Mouse (Mus musculus): ENCODE data around the gene Lnpep. TPM values are rescaled to one million over a fixed set of nuclear protein-coding genes. Genes with fewer than 3 reads are reported as not detected.

The Lnpep gene
- polyA plus RNA-seq, 1 experiment from 2014 or later: 5.9 TPM

DNA sequence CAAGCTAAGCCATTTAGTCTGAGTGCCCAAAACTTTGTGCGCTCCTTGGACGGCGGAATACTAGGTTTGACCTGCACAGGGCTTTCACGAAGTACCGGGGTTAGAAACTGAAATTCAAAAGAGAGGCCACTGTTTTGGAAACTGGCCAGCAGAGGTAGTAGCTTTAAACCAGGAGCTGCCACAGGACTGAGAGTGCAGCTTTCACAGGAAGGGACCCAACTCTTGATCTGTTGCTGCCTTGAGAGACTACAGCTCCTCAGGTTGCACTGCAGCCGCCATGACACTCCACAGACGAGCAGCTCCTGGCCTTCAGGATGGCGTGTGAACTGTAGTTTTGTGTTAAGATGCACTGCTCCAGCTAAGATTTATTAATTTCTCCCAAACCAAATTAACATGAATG lies 132.7 kb downstream of the Lnpep start:
- 88% methylated on average over 8 of the region's 8 CpGs for WGBS
- H3K27ac ChIP-seq (ENCODE audit: low read depth, low read length): no peak overlapping the region
- H3K27me3 ChIP-seq (ENCODE audit: control insufficient read depth, insufficient read depth, low read length): no peaks in the 10 kb centered on the region
- DNase-seq (ENCODE audit: low spot score, missing footprints) (peak; percentile 82), ATAC-seq (ENCODE audit: low FRiP score) (no peak)
- no peaks in the 10 kb centered on the region for H3K4me1 ChIP-seq (ENCODE audit: control insufficient read depth, insufficient read depth, low read length)
- H3K4me2 ChIP-seq: no peak overlapping the region
- no peak overlapping the region for H3K4me3 ChIP-seq (ENCODE audit: low read depth, low read length)
- no peaks in the 10 kb centered on the region for H3K9me3 ChIP-seq (ENCODE audit: control insufficient read depth, low read length)
- H3K9ac ChIP-seq (ENCODE audit: low read length): no peak overlapping the region
- H3K36me3 ChIP-seq (ENCODE audit: control insufficient read depth, insufficient read depth, low read length): no peaks in the 10 kb centered on the region

DNA sequence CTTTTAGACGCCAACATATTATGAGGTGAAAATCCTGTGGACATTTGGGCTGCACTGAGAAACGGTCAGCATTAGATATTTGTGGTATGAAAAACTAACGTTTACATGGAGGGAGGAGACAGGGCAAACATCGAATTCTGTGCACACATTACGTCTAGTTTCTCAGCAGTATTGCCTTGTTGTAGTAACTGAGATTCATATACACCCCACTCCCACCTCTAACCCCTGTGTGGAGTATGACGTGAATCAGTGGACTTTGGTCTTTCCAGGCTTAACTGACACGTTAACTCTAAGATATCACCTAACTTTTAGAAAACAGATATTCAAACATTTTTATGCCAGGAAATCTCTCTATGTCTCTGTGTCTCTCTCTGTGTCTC lies 133.2 kb downstream of the Lnpep start:
- no peak overlapping the region for H3K9ac ChIP-seq (ENCODE audit: low read length)

GRCm38 (mm10) chr17:17490820-17491621 lies 133.8 kb downstream of the Lnpep start:
- Histone ChIP-seq H3K27ac (ENCODE audit: low read depth, low read length) (no peak overlapping the region), H3K9me3 (ENCODE audit: control insufficient read depth, low read length) (no peaks in the 10 kb centered on the region), H3K9ac (ENCODE audit: low read length) (no peak overlapping the region), H3K4me2 (no peak overlapping the region), H3K4me1 (ENCODE audit: control insufficient read depth, insufficient read depth, low read length) (no peaks in the 10 kb centered on the region), H3K4me3 (ENCODE audit: low read depth, low read length) (no peak overlapping the region), H3K36me3 (ENCODE audit: control insufficient read depth, insufficient read depth, low read length) (no peaks in the 10 kb centered on the region), H3K27me3 (ENCODE audit: control insufficient read depth, insufficient read depth, low read length) (no peaks in the 10 kb centered on the region)
- WGBS: 58% methylated on average over 14 of the region's 15 CpGs
- no peak for ATAC-seq (ENCODE audit: low FRiP score)
- peak; percentile 84 for DNase-seq (ENCODE audit: low spot score, missing footprints)

More for the DNA sequence above, 133.2 kb downstream of the Lnpep start:
- Histone ChIP-seq H3K4me2 (no peak overlapping the region), H3K27ac (ENCODE audit: low read depth, low read length) (no peak overlapping the region), H3K9me3 (ENCODE audit: control insufficient read depth, low read length) (no peaks in the 10 kb centered on the region), H3K4me1 (ENCODE audit: control insufficient read depth, insufficient read depth, low read length) (no peaks in the 10 kb centered on the region), H3K4me3 (ENCODE audit: low read depth, low read length) (no peak overlapping the region), H3K27me3 (ENCODE audit: control insufficient read depth, insufficient read depth, low read length) (no peaks in the 10 kb centered on the region), H3K36me3 (ENCODE audit: control insufficient read depth, insufficient read depth, low read length) (no peaks in the 10 kb centered on the region)
- DNase-seq (ENCODE audit: low spot score, missing footprints) (no peak), ATAC-seq (ENCODE audit: low FRiP score) (no peak)
- 90% methylated on average over 7 of the region's 7 CpGs for WGBS

DNA sequence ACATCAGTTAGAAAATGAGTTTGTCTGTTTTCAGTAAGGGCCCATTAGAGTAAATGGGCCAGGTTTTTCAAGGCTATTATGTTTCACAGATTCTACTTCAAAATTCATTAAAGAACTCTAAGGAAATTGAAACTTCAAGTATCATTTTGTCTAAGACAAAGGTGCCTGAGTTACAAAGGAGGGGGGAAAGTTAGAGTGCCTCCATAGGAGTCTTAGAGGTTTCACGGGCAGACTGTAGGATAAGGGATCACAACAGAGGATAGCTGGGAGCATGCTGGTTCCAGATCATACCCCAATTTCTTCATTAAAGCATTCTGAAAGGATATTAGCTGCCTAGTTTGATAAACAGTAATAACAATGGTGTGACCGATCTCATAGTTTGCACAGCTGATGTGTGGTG lies 139.1 kb downstream of the Lnpep start:
- H3K27me3 ChIP-seq (ENCODE audit: control insufficient read depth, insufficient read depth, low read length): no peaks in the 10 kb centered on the region
- H3K4me1 ChIP-seq (ENCODE audit: control insufficient read depth, insufficient read depth, low read length): no peaks in the 10 kb centered on the region
- H3K27ac ChIP-seq (ENCODE audit: low read depth, low read length): no peak overlapping the region
- no peaks in the 10 kb centered on the region for H3K36me3 ChIP-seq (ENCODE audit: control insufficient read depth, insufficient read depth, low read length)
- no peak for ATAC-seq (ENCODE audit: low FRiP score)
- H3K9me3 ChIP-seq (ENCODE audit: control insufficient read depth, low read length): no peaks in the 10 kb centered on the region
- 72% methylated on average over 2 of the region's 2 CpGs for WGBS
- no peak overlapping the region for H3K4me3 ChIP-seq (ENCODE audit: low read depth, low read length)
- no peak overlapping the region for H3K9ac ChIP-seq (ENCODE audit: low read length)
- no peak overlapping the region for H3K4me2 ChIP-seq
- peak; percentile 19 for DNase-seq (ENCODE audit: low spot score, missing footprints)

Other genes starting within 250 kb of the Lnpep start
- gene Lix1, start 222.4 kb downstream of the Lnpep start, polyA plus RNA-seq (2014; fragmentation: Nextera tagmentation; extraction: Ambion mirVana): 46.9 and 54.6 TPM in 2 replicates
- not detected in 2 replicates for gene Vmn2r90, start 78.7 kb upstream of the Lnpep start, polyA plus RNA-seq (2014; fragmentation: Nextera tagmentation; extraction: Ambion mirVana)
- gene Spaca6, start 202.1 kb upstream of the Lnpep start, polyA plus RNA-seq (2014; fragmentation: Nextera tagmentation; extraction: Ambion mirVana): 16.1 and 16.4 TPM in 2 replicates
- gene Has1, start 230.2 kb upstream of the Lnpep start, polyA plus RNA-seq (2014; fragmentation: Nextera tagmentation; extraction: Ambion mirVana): 0.38 and 0.87 TPM in 2 replicates